ENCODE assay signal across 18 mouse cellular contexts in the genomic region with DNA sequence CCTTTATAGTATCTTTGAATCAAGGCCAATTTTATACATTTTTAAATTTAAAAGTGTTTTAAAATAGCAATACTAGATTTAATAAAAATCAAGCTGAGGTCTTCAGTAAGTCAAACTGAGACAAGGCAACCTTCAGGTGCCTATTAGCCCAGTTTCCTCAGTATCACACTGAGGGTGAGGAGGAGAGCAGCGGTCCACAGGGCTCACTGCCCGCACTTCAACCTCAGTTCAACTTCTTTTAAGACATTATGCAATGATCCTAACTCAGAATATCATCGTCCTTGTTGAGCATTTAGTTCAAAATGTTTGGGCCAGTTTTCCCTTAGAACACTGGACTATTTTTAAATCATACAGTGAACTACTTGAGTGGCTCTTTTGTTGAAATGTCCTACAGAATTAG.
"Had no signal": no experiment of that assay in that cellular context is flagged by ENCODE, and none has a peak within 500 bp of the region (broad histone marks: within the 10 kb centered on the region; RNA-seq: fewer than 3 reads in every experiment).

No protein-coding gene starts in this region.

- H3K9me3 ChIP-seq: limb, embryonic 15.5 days; midbrain, embryonic 12.5 days; midbrain, embryonic 15.5 days; neural tube, embryonic 12.5 days; neural tube, embryonic 15.5 days had no signal

- H3K4me3 ChIP-seq: left cerebral cortex, adult 2 months; limb, embryonic 12.5 days; limb, embryonic 15.5 days; midbrain, embryonic 12.5 days; midbrain, embryonic 15.5 days; neural tube, embryonic 12.5 days; neural tube, embryonic 15.5 days had no signal

- H3K27ac ChIP-seq: left cerebral cortex, adult 2 months; limb, embryonic 12.5 days; limb, embryonic 15.5 days; liver, embryonic 14.5 days; macrophage; midbrain, embryonic 12.5 days; midbrain, embryonic 15.5 days; neural tube, embryonic 12.5 days; neural tube, embryonic 15.5 days had no signal

- H3K9ac ChIP-seq: limb, embryonic 12.5 days; limb, embryonic 15.5 days; liver, embryonic 14.5 days; liver, postnatal 0 days; lung, embryonic 14.5 days; midbrain, embryonic 12.5 days; midbrain, embryonic 15.5 days; neural tube, embryonic 12.5 days; neural tube, embryonic 15.5 days had no signal

- ATAC-seq: intestine, postnatal 0 days; liver, postnatal 0 days; lung, postnatal 0 days; midbrain, embryonic 15.5 days had no signal

- H3K4me2 ChIP-seq: limb, embryonic 12.5 days; limb, embryonic 15.5 days; liver, embryonic 11.5 days; lung, embryonic 14.5 days; midbrain, embryonic 12.5 days; midbrain, embryonic 15.5 days; neural tube, embryonic 12.5 days; neural tube, embryonic 15.5 days had no signal

- H3K27me3 ChIP-seq: limb, embryonic 12.5 days; limb, embryonic 15.5 days; midbrain, embryonic 12.5 days; midbrain, embryonic 15.5 days; neural tube, embryonic 12.5 days; neural tube, embryonic 15.5 days had no signal

- H3K4me1 ChIP-seq: midbrain, embryonic 12.5 days; midbrain, embryonic 15.5 days; neural tube, embryonic 12.5 days had no signal

- DNase-seq: layer of hippocampus, postnatal 36 days; liver, postnatal 0 days; lung, embryonic 14.5 days; right cerebral cortex, adult 18-20 months; thymus, adult 18-20 months; thymus, postnatal 36 days had no signal
